Mouse (Mus musculus) frontal cortex, postnatal 14 days (tissue): ENCODE results near the gene Tead2.

ENCODE experiments used
- DNase-seq, 2 experiments: peaks; one replicate each; pipeline ENCODE4 v3.0.0; 2022; ENCODE audit warnings: low spot score in 2 of 2

The Tead2 gene

DNA sequence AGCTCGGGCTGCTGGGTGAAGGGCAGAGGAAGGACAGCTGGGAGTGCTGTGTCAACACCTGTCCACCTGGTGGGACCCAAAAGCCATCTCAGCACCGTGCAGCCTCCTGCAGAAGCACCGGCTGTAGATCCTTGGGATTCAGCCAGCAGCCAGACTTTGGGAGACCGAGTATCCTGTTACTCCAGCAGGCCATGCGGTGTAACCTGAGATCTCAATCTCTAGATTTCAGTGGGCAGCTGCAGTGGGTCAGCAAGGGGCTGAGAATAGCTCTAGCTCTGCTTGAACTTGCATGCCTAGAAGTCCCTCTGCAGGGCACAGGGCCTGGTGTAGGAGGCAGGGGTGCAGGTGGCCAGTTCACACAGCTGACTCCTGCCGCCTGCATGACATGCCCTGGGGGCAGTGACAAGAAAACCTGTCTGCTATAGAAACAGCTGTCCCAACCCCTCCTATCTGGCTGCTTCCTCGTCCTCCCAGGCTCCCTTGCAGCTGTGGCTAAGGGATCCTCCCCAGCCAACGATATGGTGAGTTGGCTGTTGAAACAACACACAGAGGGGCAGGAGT, 23.7 kb upstream of the Tead2 start:
- DNase-seq = no peak

DNA sequence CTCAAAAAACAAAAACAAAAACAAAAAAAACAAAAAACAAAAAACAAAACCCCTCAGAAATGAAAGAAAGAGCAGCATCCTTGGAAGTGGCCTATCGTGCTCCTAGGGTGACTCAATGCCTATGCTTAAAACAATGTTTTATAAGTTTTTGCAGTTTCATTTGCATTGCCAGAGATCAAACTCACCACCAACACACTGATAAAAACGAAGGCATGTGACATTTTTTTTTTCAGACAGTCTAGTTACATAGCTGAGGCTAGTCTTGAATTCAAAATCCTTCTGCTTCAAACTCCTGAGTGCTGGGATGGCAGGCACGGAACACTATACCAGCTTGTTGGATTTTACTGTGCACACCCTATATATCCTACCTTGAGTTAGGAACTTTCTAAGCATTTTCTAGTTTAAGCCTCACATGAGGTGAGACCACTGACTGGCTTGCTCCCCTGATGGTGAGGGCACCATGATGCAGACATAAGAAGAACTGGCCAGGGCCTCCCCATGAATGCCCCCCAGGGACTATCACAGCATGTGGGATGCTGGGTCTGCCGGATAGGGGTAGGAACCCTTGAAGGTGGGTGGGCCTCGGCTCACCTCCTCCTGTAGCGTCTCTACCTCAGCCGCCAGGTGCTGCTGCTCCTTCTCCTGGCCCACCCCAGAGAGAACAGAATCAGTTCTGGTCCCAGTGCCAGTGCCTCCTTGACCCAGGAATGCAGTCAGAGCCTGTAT, 22.8 kb upstream of the Tead2 start:
- DNase-seq = no peak

DNA sequence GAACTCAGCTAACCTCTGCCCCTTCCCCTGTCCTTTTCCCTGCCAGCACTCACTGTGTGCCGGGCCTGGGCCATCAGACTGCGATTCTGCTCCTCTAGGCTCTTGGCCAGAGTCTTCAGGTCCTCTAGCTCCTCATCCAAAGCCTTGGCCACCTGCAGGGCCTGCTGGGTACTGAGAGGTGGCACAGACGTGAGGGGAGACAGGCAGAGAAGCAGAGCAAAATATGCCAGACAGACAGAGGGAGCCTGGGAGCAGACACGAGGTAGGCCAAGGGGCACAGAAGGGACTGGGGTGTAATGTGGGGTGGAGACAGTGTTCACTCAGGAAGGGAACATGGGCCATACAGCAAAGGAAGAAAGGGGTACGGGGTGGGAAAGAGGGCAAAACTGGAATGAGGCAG, 22.1 kb upstream of the Tead2 start:
- no peak for DNase-seq

DNA sequence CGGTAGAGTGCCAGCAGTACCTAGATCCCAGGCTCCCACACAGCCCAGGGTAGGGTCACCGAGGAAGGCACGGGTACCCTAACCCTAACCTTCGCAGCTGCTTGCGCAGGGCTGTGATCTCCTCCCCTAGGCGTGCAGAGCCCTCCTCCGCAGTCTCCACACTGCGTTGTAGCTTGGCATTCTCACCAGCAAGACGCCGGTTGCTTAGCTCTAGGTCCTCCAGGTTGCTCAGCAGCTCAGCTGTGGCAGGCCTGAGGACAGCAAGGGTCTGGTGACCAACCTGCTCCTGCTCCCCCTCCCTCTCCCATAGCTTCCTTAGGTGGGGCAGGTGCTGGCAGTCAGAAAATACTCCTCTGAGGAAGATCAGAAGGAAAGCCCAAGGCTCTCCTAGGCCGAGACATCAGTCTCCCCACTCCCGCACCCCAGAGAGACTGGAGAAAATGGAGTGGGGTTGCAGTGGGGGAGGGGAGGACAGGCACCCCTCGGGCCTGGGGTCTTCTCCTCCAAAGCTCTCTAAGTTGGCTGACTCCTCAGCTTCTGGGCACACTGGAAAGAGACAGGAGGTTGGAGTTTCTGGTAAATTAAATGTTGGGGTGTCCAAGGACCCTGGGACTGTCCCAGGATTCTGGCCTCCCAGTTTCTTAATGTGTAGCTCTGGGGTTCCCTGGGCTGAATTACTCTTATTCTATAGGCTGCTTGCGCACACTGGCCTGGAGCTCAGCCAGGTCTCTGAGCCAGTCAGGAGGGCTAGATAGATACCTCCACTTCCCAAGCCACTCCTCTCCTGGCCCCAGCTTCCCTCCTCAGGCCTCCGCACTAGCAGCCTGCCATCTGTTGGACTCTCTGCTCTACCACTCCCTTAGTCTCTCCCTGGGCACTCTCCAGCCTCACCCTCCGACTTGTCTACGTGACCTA, 21.4 kb upstream of the Tead2 start:
- no peak for DNase-seq

DNA sequence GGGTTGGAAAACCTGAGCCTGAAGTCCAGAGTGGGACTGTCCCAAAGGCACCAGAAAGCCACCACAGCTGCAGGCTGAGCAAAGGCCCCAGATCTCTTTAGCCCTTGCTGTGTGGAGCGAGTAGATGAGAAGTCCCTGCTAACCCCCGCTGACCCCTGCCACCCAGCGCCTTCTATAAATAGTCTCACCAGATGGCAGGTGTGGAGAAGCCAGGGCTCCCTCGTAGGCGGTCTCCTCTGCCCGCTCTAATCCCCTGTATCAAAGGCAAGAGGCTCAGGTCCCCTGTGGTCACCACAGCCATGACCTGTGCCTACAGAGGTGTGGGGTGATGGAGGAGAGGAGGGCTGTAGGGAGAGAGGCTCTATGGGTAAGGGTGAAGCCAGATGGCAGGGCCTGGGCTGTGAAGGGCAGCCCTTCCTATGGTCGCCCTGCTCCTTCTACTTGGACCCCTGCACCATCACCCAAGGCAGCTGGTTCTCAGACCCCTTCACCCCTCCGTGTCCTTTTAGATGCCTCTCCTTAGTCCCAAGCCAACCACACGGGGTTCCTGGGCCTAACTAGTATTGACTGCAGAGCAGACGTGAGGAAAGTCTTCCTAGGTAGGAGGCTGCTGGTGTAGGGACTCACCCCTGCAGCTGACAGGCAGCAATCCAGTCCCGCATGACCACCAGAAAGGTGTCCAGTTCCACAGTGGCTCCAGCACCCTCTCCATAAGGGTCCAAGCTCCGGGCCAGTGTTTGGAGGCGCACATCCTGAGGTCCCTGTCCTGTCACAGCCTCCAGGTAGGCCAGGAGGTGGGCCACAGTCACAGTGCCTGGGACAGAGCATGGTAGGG, 20.0 kb upstream of the Tead2 start:
- DNase-seq = no peak

DNA sequence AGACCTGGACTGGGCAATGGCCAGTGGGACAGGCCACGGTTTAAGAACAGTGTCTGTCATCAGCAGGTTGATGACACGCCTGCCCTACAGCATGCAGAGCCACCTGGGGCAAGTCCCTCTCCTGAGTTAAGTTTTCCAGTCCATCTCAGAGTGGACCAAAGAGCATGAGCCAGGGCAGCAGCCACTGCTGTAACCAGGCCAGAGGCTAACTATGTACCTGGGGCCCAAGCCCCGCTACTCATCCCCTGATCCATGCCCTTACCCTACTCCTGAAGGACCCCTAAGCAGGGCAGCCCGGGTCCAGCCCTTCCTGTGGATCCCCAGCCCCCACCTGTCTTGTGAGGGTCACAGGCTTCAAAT, 19.4 kb upstream of the Tead2 start:
- DNase-seq = no peak

DNA sequence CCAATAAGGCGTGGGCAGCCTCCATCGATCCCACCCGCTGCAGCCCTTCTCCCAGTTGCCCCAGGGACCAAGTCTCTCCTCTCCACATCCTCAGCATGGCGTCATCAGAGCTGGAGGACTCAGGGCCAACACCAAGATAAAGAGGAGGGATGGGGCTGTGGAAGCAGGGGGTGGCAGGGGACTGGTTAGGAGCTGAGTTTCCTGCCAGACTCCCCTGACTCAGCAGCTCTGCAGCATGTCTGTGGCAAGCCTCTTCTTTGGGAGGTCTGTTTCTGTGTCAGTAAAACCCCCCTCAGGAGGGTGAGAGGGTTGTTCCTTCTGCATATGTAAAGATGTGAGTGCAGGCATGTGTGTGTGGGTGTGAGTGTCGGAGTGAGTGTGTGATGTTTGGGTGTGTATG, 18.6 kb upstream of the Tead2 start:
- DNase-seq = no peak

DNA sequence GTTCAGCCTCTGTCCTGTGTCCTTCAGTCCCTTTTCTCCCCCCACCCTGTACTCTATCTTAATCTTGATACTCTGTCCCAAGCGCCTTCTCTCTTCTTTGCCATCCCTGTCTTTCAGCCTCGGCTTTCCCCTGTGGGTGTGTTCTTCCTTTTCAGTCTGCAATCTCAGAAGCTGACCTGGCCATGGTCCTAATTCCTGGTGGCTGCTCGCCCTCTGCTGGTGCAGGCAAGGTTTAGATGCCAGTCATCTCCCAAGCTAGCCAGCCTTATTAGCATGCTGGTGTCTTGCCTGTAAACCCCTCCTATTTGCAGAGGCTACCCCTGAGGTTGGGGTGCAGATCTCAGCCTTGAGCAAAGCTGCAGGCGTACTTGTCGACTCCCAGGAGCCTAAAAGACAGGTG, 17.1 kb upstream of the Tead2 start:
- DNase-seq = peak; percentile 44 to 53

DNA sequence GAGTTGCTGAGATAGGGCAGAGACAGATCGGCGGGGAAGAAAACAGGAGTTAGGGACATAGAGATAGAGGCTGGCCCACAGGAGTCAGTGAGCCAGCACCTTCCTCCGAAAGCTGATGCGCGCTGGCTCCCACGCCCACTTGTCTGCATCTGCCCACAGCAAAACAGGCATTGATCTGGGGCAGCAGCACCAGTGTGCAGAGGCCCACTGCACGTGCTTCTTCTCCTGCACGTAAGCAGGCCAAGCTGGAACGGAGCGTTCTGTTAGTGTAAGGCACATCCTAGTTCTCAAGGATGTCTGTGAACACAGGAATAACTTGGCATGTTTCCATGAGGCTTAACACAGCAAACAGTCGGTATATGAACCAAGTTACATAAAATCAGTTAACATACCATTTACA, 16.6 kb upstream of the Tead2 start:
- DNase-seq = no peak

DNA sequence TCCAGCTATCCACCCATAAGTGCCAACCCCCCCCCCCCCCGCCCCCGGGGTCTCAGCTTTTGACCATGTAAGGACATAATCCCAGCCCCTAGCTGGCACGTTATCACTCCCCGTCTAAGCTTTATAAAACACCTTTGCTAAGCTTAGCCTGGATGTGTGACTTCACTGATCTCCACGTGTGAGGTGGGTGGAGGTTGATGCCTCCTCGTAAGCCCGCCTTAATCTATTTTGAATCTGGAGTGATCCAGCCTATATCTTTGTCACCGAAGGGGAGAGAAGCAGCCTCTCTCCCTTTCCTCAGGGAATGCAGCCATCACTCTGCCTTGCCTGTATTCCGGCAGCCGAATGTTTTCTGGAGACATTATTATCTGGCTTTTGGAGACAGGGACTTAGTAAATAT, 12.9 kb upstream of the Tead2 start:
- no peak for DNase-seq

DNA sequence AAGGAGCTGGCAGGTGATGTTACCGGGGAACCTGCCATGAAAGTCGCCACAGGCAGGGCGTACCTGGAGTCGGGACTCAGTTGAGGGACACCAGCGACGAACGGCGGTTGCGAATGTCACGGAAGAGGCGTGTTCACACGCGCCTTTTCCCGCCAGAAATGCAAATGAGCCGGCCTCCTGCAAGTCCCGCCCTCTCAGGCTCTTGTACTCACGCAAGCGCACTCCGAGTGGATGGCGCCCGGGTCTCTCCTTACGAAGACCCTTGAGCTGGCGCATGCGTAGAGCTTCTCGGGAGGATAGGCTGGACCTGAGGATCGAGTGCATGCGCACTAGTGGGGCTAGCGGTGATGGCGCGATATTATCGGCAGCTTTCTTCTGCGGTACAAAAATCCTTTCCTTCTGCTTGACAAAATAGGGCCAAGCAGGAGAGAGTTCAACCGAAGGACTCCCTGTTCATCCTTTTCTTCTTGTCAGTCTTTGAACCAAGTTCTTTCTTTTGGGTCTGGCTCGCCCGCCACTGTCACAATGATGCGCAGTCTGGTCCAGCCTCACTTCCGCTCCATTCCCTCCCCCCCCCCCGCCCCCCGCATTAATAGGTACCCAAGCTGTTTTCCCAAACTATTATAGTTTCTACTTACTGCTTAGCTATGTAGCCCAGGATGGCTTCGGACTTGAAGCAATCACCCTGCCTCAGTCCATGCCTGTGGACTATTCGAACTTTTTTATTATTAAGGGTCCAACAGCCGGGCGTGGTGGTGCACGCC, 11.0 kb upstream of the Tead2 start, which contains the start of gene Ccdc155:
Gene Ccdc155 (minus strand): TSS at position 513 of the 764 bp plus-strand sequence.
- peak; percentile 86 to 89 for DNase-seq

DNA sequence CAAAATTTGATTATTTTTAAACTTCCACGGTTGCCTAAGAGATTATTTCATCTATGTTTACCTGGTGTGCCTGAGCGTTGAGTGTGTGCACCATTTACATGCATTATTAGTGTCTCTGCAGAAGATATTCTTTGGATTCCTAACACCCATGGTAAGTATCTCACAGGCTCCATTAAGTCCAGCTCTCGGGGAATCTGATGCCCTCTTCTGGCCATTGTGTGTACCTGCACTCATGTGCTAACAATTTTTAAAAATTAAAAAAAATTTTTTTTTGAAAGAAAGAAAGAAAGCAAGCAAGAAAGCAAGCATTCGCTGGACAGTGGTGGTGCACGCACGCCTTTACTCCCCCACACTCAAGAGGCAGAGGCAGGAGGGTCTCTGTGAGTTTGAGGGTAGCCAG, 7.3 kb upstream of the Tead2 start:
- DNase-seq = no peak

DNA sequence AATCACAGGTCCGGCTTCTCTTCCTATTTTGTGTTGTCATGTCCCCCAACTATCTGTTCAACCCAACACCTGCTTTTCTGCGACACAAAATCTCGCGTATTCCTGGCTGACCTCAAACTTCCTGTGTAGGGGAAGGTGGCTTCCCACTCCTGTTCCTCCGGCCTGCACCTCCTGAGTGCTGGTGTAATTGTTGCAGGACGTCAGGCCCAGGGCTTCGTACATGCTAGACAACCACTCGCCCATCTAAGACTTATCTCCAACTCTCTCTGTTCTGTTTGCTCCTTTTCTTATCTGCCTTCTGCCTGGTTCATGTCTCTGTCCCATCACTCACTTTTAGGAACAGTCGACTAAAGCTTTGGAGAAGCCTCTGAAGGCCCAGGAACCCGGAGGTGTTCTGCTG, 4.5 kb upstream of the Tead2 start:
- DNase-seq = no peak

DNA sequence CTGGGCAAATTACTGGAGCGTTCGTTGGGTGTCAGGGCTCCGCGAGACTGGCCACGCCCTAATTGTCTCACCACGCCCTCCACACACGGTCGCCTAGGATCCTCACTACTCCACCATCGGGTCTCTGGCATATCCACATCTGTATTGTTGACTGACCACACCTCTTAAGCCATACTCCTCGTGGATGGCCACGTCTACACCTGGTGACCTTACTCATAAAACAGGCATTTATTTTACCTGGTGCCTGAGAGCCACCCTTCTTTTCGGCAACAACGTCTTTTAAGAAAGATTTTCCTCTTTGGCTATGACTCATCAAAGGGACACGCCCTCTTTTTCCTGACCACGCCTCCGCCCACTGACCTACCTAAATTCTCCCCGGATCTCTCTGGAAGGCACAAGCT, 3.7 kb upstream of the Tead2 start, which contains the start of gene Dkkl1:
Gene Dkkl1 (minus strand): TSS at position 297 of the 401 bp plus-strand sequence.
- DNase-seq = no peak

DNA sequence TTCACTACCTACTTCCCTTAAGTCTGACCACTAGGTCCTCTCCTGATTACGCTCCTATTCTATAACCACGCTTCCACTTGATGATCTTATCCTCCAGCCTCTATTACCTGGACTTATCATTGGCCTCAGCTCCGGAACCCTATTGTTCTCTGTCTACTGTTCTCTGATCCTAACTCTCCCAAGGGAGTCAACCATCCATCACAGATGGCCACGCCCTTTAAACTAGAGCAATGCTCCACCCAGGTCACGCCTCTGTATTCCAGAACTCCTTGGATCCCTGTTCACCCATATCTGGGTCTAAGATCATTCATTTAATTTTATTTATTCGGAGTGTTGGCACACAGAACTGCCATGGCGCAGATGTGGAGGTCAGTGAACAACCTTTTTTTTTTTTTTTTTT, 3.2 kb upstream of the Tead2 start:
- DNase-seq = no peak

DNA sequence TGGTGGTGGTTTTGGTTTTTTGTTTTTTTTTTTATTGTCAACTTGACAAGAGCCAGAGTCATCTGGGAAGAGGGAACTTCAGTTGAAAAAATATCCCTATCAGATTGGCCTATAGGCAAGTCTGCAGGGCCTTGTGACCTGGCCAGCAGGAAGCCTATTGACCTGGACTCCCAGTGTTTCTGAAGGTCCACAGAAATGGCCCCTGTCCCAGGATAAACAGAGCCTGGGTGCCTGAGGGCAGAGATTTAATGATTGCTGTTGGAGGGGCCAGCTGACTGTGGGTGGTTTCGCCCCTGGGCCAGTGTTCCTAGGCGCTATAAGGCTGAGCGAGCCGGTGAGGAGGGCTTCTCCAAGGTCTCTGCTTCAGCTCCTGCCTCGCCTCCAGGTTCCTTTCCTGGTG, 1.8 kb upstream of the Tead2 start:
- no peak for DNase-seq

DNA sequence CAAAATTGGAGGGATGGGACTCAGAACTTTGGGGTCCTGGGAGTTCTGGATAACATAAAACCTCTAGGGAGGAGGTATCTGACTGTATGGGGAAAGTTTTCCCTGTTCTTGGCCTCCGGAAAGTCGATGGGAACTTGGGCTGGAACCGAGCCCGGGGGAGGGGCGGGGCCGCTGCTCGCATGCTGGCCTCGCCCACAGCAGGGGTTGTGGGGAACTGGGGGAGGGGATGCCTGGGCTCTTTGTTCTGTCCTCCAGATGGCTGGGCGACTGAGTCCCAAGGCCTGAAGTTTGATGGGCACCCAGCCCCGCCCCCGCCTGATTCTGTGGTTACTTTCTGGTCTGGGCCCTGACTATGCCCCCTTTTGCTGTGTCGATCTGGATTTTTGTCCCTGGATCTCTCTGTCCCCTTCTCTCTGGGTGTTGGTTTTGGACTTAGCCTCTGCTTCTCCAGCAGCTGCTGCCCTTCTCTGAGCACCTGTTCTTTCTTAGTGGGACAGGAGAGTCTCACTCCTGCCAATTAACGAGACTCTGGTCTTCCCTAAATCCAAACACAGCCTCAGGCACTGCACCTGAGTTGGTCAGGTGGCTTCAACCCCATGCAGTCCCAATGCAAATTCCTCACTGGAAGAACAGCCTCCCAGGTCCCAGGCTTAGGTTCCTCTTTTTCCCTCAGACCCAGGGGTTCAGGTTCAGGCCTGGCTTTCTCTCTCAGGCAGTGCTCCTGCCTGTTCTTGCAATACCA, 1.1 kb downstream of the Tead2 start:
- DNase-seq = no peak

DNA sequence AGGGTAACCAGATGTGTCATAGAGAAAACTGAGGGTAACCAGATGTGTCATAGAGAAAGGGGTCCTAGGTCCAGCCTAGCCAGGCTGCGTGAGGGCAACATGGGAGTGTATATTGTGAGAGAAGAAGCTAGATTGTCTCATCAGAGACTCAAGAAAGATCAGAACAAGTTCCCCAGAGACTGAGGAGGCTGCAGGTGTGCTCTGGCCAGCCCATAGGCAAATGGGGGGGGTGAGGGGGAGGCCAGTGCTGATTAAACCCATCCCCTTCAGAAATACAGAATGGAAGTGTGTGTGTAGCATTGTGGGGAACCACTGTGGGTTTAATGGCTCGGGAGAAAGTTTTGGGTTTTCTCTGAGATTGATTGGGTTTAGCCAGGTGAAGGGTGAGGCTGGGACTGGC, 6.1 kb downstream of the Tead2 start:
- DNase-seq = no peak

DNA sequence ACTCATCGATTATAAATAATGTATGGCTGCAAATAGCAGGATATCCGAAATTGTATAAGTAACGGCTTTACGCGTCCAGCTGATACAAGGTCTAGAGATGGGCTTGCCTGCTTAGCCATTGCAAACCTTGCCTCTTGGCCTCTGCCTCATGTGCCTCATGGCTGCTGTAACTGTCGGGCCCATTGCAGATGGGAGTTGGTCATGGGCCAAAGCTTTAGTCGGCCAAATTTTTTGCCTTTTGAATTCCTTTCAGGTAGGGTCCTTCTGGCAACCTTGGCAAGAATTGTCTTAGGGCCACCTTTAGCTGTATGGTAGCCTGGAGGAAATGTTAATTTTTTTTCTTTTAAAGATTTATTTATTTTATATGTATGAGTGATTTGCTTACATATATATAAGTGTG, 9.3 kb downstream of the Tead2 start:
- no peak for DNase-seq

DNA sequence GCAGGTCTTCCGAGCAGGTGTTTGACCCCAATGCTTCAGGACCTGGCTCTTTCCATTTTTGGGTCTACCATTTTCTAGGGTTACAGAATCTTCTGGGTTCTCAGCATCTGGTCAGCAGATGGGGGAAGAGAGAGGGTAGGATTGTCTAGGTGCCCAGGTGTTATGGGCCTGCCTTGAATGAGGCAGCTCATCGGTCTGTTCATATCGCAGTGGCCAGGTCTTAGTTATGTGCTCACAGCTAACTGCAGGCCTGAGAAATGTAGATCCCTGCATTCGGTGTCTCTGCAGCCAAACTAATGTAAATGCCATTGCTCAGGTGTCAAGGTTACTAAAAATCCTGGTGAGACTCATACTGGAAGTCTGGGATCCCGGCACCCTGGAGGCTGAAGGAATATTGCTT, 10.9 kb downstream of the Tead2 start:
- no peak for DNase-seq
